Mouse (Mus musculus) lung, embryonic 16.5 days (tissue): ENCODE data around the gene Tacc3. TPM values are rescaled to one million over a fixed set of nuclear protein-coding genes. Genes with fewer than 3 reads are reported as not detected.

Experiments
- ATAC-seq: fragments of 200-750 bp; cut with Nextera tagmentation; 2 replicates; pipeline ENCODE4 v1.8.0; 2017; ENCODE audit warnings: low read depth, mild to moderate bottlenecking, moderate library complexity
- H3K27ac ChIP-seq: fragments of 300-500 bp; sonication (generic); 2 replicates; pipeline ENCODE4 v1.5.1; 2014; ENCODE audit warnings: mild to moderate bottlenecking, control low read depth, low read length
- H3K27me3 ChIP-seq: fragments of 300-500 bp; sonication (generic); 2 replicates; pipeline ENCODE4 v1.6.1; 2014; ENCODE audit warnings: low read depth, low read length, mixed read lengths; ENCODE audit not compliant: control insufficient read depth, insufficient read depth
- H3K36me3 ChIP-seq: fragments of 300-500 bp; sonication (generic); 2 replicates; pipeline ENCODE4 v1.6.1; 2014; ENCODE audit warnings: low read length; ENCODE audit not compliant: control insufficient read depth, insufficient read depth
- H3K4me1 ChIP-seq: fragments of 300-500 bp; sonication (generic); replicated peaks from 2 replicates; pipeline ENCODE4 v1.6.1; 2014; ENCODE audit warnings: low read length, mixed read lengths; ENCODE audit not compliant: control insufficient read depth, insufficient read depth
- H3K4me2 ChIP-seq: fragments of 300-500 bp; sonication (generic); 2 replicates; pipeline ENCODE4 v1.6.1; 2014; ENCODE audit warnings: low read depth, low read length, control low read depth
- H3K4me3 ChIP-seq: fragments of 300-500 bp; sonication (generic); 2 replicates; pipeline ENCODE4 v1.5.1; 2014; ENCODE audit warnings: mild to moderate bottlenecking, low read length, control low read depth
- H3K9ac ChIP-seq: fragments of 300-500 bp; sonication (generic); 2 replicates; pipeline ENCODE4 v1.6.1; 2014; ENCODE audit warnings: low read length, control low read depth
- H3K9me3 ChIP-seq: fragments of 300-500 bp; sonication (generic); 2 replicates; pipeline ENCODE4 v1.6.1; 2016; ENCODE audit warnings: low read length; ENCODE audit not compliant: control insufficient read depth
- WGBS: fragments of 180-500 bp; shearing (Covaris S2); extraction: QIAGEN DNeasy Blood & Tissue Kit; methylation state at CpG from one replicate; pipeline ENCODE4 v1.1.7; 2014; 5-methylcytosine and 5-hydroxymethylcytosine counted together
- polyA plus RNA-seq: library from polyadenylated mRNA; unstranded; fragments of >200 nt; fragmentation: Nextera tagmentation; extraction: Ambion mirVana; gene quantifications from 2 replicates; pipeline ENCODE4 v1.2.1, GENCODE M21; 2015

Tacc3 gene
- polyA plus RNA-seq, 1 experiment from 2014 or later, result 214 TPM

- WGBS, result 2% methylated on average over 9 of the region's 9 CpGs
- Histone ChIP-seq H3K27me3 (no peaks in the 10 kb centered on the region), H3K4me3 (peak overlapping the region; percentile 81), H3K9ac (peak overlapping the region; percentile 61), H3K9me3 (no peaks in the 10 kb centered on the region), H3K36me3 (no peaks in the 10 kb centered on the region), H3K4me2 (peak overlapping the region; percentile 71), H3K27ac (peak overlapping the region; percentile 43), H3K4me1 (peaks cover 10% of the 10 kb centered on the region)
- peak; percentile 43 for ATAC-seq
Measured at GRCm38 (mm10) chr5:33630061-33630460, 27.9 kb upstream of the Tacc3 start.

GRCm38 (mm10) chr5:33630615-33631014, 27.3 kb upstream of the Tacc3 start:
- H3K36me3 ChIP-seq, result no peaks in the 10 kb centered on the region
- no peak overlapping the region for H3K9ac ChIP-seq
- ATAC-seq, result no peak
- no peaks in the 10 kb centered on the region for H3K9me3 ChIP-seq
- H3K27me3 ChIP-seq, result no peaks in the 10 kb centered on the region
- no peak overlapping the region for H3K4me3 ChIP-seq
- peaks cover 10% of the 10 kb centered on the region for H3K4me1 ChIP-seq
- no peak overlapping the region for H3K27ac ChIP-seq
- WGBS, result 51% methylated on average over 4 of the region's 4 CpGs
- peak overlapping the region; percentile 71; the same call in 1 of the 2 replicates for H3K4me2 ChIP-seq

- no peak for ATAC-seq
- no peaks in the 10 kb centered on the region for H3K27me3 ChIP-seq
Measured at GRCm38 (mm10) chr5:33632526-33632925, 25.4 kb upstream of the Tacc3 start.

GRCm38 (mm10) chr5:33635361-33635760, 22.6 kb upstream of the Tacc3 start:
- ATAC-seq, result no peak
- no peaks in the 10 kb centered on the region for H3K4me1 ChIP-seq
- H3K36me3 ChIP-seq, result peaks cover 11% of the 10 kb centered on the region
- no peaks in the 10 kb centered on the region for H3K27me3 ChIP-seq
- no peak overlapping the region for H3K27ac ChIP-seq
- H3K4me2 ChIP-seq, result no peak overlapping the region
- no peaks in the 10 kb centered on the region for H3K9me3 ChIP-seq
- no peak overlapping the region for H3K4me3 ChIP-seq
- no peak overlapping the region for H3K9ac ChIP-seq
- WGBS, result 89% methylated on average over 3 of the region's 3 CpGs

More at GRCm38 (mm10) chr5:33632526-33632925, 25.4 kb upstream of the Tacc3 start:
- no peak overlapping the region for H3K4me2 ChIP-seq
- H3K9me3 ChIP-seq, result no peaks in the 10 kb centered on the region
- 84% methylated on average over 1 of the region's 1 CpGs for WGBS
- no peak overlapping the region for H3K4me3 ChIP-seq
- no peak overlapping the region for H3K27ac ChIP-seq
- no peak overlapping the region for H3K9ac ChIP-seq
- peaks cover 10% of the 10 kb centered on the region for H3K4me1 ChIP-seq
- peaks cover under 1% of the 10 kb centered on the region; the same call in 1 of the 2 replicates for H3K36me3 ChIP-seq

- H3K36me3 ChIP-seq, result peaks cover 25% of the 10 kb centered on the region
- WGBS, result 77% methylated on average over 3 of the region's 3 CpGs
Measured at GRCm38 (mm10) chr5:33637606-33638350, 20.1 kb upstream of the Tacc3 start.

GRCm38 (mm10) chr5:33638826-33639225, 19.1 kb upstream of the Tacc3 start:
- Histone ChIP-seq H3K9me3 (no peaks in the 10 kb centered on the region), H3K4me1 (no peaks in the 10 kb centered on the region), H3K4me3 (no peak overlapping the region), H3K9ac (no peak overlapping the region), H3K4me2 (no peak overlapping the region), H3K27ac (no peak overlapping the region), H3K36me3 (peaks cover 34% of the 10 kb centered on the region), H3K27me3 (no peaks in the 10 kb centered on the region)
- peak; percentile 28; the same call in 1 of the 2 replicates for ATAC-seq
- 35% methylated on average over 4 of the region's 4 CpGs for WGBS

More at GRCm38 (mm10) chr5:33637606-33638350, 20.1 kb upstream of the Tacc3 start:
- no peaks in the 10 kb centered on the region for H3K9me3 ChIP-seq
- H3K27ac ChIP-seq, result no peak overlapping the region
- H3K4me2 ChIP-seq, result no peak overlapping the region
- no peaks in the 10 kb centered on the region for H3K27me3 ChIP-seq
- no peak overlapping the region for H3K9ac ChIP-seq
- no peaks in the 10 kb centered on the region for H3K4me1 ChIP-seq
- no peak for ATAC-seq
- no peak overlapping the region for H3K4me3 ChIP-seq

- H3K27ac ChIP-seq, result no peak overlapping the region
- H3K4me1 ChIP-seq, result no peaks in the 10 kb centered on the region
- no peaks in the 10 kb centered on the region for H3K9me3 ChIP-seq
- WGBS, result 35% methylated on average over 3 of the region's 3 CpGs
- H3K36me3 ChIP-seq, result peaks cover 43% of the 10 kb centered on the region
- H3K27me3 ChIP-seq, result no peaks in the 10 kb centered on the region
- H3K4me2 ChIP-seq, result no peak overlapping the region
- H3K4me3 ChIP-seq, result no peak overlapping the region
- ATAC-seq, result no peak
- no peak overlapping the region for H3K9ac ChIP-seq
Measured at GRCm38 (mm10) chr5:33640652-33641051, 17.3 kb upstream of the Tacc3 start.

GRCm38 (mm10) chr5:33651017-33651416, 6.9 kb upstream of the Tacc3 start:
- H3K4me3 ChIP-seq, result peak overlapping the region; percentile 72
- peaks cover 28% of the 10 kb centered on the region for H3K36me3 ChIP-seq
- ATAC-seq, result no peak
- no peaks in the 10 kb centered on the region for H3K9me3 ChIP-seq
- peak overlapping the region; percentile 96 for H3K27ac ChIP-seq
- peak overlapping the region; percentile 66 for H3K4me2 ChIP-seq
- H3K27me3 ChIP-seq, result no peaks in the 10 kb centered on the region
- H3K4me1 ChIP-seq, result peaks cover 21% of the 10 kb centered on the region
- peak overlapping the region; percentile 85 for H3K9ac ChIP-seq
- WGBS, result 7% methylated on average over 2 of the region's 2 CpGs

GRCm38 (mm10) chr5:33651541-33651920, 6.4 kb upstream of the Tacc3 start:
- peak overlapping the region; percentile 96 for H3K27ac ChIP-seq
- H3K27me3 ChIP-seq, result no peaks in the 10 kb centered on the region
- peak overlapping the region; percentile 85 for H3K9ac ChIP-seq
- H3K4me3 ChIP-seq, result peak overlapping the region; percentile 72
- peaks cover 23% of the 10 kb centered on the region for H3K36me3 ChIP-seq
- H3K4me1 ChIP-seq, result peaks cover 25% of the 10 kb centered on the region
- H3K4me2 ChIP-seq, result peak overlapping the region; percentile 66
- 2% methylated on average over 11 of the region's 11 CpGs for WGBS
- no peaks in the 10 kb centered on the region for H3K9me3 ChIP-seq
- peak; percentile 0; the same call in 1 of the 2 replicates for ATAC-seq
